Mouse (Mus musculus): ENCODE data around the gene Stum. TPM values are rescaled to one million over a fixed set of nuclear protein-coding genes. Genes with fewer than 3 reads are reported as not detected.
A peak's percentile ranks its signal among the peaks of the same experiment; 100 is the strongest.
"Not testable (repeated sequence)": the region's sequence is repeated elsewhere in the genome, so short reads cannot be mapped to it uniquely, and the experiment has no call there.

Stum gene
- 1 to 10 TPM in 1 of 2 experiments, under 1 TPM in 1; 0.95 to 1.0 TPM for total RNA-seq (2021)
- long read RNA-seq, experiment 1, result 0 reads
- long read RNA-seq, experiment 2, partial matches to known transcripts, result 0 of 1 reads
- long read RNA-seq, experiment 2, other reads (novel, unspliced or antisense), result 0 of 1 reads

DNA sequence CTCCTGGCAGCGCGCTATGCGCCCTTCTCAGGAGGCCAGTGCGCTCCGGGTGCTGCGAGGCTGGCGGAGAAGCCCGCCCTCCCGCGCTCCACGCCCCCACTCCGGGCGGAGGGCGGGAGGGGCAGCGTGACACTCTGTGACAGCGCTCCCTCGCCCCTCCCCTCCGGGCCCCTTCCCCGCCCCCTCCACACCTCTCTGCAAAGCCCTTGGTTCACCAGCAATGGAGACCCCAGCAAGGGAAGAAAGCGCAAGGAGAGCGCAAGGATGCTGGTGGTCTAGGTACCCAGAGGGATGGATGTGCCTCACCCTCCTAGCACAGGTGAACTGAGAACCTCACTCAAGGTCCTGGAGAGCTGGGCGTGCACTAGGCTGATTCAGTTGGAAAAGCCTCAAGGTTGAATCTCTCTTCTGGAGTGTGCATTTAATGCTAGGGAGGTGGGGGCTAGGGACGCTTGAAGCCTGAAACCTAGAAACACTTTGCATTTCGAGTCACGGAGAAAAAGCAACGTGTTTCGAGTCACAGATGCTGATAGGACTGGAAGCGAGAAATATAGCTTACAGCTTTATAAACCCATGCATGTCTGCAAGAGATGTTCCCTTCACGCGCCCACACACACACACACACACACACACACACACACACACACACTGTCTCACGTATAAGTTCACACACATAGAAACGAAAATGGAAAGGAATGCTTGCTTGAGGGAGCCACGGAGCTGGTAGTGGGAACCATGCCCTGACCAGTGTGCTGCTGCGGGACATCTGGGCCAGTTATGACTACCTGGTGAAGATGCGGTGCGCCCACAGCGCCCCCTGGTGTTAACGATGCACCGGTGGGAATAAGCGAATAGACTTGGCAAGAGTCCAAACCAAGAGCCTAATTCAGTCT, at the start of gene Stum:
Stum (minus strand) TSS at position 106 of the 893 bp plus-strand sequence.
- DNase-seq (ENCODE audit: low spot score in 2 of 2), result peak; percentile 26 to 50

DNA sequence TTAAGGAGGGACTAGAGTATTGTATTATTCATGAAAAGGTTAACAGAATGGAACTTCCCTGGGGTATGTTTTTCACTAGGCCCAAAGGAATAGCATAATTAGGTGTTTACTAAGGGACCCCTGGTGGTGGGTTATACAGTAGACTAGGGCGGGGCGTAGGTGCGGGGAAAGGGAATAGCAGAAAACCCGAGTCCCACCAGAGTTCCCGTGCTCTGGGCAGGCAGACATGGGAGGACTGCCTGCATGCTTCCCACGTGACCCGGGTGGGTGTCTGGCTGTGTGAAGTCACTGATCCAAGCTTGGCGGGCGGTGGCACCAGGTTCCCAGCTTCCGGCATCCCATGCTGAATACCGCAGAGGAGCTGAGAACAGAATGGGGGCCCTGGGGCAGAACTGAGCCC, 49.4 kb upstream of the Stum start:
- DNase-seq (ENCODE audit: low spot score in 2 of 2), result no peak

DNA sequence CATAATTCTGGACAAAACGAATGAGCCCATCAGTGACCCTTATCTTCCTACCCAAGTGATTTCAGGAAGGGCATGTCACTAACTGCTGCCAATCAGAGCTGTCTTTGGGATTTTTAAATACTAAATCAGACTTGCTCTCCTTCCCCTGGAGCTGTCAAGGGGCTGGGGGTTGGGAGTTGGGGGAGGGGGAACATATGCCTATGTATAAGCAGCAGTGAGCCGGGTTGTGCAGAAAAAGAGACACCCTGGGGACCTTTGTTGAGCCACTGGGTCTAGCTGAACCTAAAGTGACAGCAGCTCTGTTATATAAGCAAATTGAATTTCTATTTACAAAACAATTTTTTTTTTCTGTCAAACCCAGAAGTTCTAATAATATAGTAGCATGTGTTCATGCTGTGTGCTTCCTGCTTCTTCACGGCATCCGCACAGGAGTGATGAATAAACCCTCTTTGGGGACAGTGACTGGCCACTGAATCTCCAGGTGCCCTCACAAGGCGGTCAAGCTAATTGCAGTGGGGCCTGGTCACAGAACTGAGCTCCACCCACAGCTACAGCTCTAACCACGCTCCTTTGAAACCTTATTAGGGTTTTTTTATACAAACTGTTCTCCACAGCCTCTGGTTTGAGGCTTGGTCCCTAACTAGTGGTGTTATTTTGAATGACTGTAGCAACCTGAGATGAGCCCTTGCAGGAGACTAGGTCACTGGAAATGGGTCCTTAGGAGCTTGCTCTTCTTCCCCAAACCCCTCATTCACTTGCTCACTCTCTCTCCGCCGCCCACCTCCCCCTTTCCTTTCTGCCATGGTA, 47.4 kb upstream of the Stum start:
- no peak for DNase-seq (ENCODE audit: low spot score in 2 of 2)

DNA sequence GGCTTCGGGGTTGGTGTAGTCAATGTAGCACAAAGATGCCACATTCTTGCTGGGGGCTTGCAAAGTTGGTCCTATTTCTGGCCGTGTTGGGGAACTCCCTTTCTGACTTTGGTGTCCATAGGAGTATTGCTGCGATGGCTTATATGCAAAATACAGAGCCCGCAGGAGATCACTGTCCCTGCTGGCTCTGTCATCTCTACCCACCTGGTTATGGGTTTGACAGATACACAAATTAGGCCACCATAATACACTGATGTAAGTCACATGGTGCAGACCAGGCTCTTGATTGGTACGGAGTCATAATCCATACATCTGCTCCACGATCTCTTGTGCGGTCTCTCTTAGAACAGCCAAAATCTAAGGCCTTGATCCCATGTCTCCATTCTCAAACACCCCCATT, 46.5 kb upstream of the Stum start:
- no peak for DNase-seq (ENCODE audit: low spot score in 2 of 2)

DNA sequence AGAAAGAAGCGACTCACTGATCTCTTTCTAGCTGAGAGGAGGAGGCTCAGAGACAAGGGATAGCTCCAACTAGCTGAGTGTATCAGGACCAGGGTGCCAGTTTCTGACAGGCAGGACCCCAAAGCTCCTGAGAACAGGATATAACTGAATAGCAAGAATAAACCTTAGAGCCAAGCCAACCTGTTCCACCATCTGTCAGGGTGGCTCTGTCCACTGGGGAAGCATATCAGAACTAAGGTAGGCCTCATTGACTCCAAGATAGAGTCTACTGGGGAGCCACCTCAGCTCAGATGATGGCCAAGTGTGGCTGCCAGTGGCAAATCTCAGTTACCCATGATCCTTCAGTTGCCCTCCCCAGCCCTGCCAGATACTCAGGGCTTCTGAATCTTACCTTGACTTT, 42.0 kb upstream of the Stum start:
- DNase-seq (ENCODE audit: low spot score in 2 of 2), result no peak

DNA sequence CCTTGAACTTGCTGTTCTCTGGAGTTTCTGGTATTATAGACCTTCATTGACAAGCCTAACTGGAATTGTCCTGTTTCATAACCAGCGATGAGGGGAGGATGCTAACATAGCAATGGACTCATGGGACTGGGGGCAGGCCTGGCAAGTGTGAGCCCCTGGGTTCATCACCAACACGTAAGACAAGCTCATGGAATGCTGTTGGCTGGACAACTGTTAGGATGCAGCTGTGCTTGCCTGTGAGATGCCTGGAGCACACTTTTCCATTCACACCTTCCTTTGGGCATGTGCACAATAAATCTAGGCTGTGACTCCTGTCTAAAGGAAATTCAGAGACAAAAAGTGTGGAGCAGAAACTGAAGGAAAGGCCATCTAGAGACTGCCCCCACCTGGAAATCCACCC, 40.0 kb upstream of the Stum start:
- no peak for DNase-seq (ENCODE audit: low spot score in 2 of 2)

DNA sequence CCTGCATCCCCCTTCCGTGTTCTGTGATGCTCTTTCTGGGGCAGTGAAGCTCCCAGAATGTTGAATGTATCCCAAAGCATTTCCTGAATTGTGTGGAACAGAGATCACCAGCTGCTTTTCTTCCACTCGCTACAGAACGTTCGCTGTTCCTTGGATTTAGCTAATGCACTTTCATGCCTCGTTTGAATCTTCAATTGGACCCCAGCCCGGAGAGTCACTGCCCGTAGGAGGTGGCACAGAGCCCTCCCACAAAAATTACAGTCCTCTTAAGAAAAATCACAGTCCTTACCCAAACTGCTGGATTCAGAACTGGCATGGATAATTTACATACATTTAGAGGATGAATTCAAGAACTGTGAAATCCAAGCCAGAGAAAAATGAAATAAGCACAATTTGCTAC, 36.9 kb upstream of the Stum start:
- DNase-seq (ENCODE audit: low spot score in 2 of 2), result no peak

DNA sequence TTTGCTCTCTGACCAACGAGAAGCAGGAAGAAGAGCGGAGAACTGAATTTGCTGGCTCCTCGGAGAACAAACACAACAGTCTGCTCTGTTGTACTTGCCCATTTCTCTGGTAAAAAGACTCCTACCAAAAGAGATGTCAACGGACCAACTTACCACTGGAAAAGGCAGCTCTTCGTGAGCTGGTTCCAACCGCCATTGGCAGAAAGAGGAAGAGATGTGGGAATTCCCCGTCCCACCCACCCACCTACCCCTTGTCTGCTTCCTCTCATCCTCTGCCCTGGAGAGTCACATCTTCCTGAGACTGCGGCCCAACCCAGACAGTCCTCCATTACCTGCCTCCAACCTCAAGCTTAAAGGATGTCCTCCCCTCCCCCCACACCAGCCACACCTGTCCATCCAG, 36.2 kb upstream of the Stum start:
- no peak for DNase-seq (ENCODE audit: low spot score in 2 of 2)

DNA sequence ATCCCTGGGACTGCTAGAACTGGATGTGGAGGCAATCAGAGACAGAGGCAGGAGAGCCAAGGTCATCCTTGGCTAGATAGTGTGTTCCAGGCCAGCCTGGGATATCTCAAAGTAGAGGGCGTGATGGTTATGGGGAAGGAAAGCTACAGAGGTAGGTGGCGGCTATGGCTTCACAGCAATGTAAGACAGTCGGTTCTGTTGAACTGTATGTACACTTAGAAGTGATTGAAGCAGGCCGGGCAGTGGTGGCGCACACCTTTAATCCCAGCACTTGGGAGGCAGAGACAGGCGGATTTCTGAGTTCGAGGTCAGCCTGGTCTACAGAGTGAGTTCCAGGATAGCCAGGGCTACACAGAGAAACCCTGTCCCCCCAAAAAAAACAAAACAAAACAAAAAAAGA, 35.6 kb upstream of the Stum start:
- not testable (repeated sequence) for DNase-seq (ENCODE audit: low spot score in 2 of 2)

DNA sequence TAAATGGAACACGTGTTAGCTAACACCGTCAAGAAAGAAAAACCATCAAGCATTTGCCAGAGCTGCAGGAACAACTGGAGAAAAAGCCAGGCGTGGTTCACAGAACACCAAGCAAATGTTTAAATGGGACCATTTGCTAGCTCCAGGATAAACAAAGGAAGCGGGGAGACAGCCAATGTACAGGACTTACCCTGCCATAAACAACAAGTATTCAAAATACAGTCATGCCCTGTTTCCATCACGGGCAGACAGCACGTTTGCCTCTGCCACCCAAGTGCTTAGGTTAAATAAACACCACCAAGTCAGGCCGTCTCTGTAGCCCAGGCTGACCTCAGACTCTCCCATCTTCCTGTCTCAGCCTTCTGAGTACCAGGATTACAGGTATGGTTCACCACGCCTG, 35.1 kb upstream of the Stum start:
- no peak for DNase-seq (ENCODE audit: low spot score in 2 of 2)

DNA sequence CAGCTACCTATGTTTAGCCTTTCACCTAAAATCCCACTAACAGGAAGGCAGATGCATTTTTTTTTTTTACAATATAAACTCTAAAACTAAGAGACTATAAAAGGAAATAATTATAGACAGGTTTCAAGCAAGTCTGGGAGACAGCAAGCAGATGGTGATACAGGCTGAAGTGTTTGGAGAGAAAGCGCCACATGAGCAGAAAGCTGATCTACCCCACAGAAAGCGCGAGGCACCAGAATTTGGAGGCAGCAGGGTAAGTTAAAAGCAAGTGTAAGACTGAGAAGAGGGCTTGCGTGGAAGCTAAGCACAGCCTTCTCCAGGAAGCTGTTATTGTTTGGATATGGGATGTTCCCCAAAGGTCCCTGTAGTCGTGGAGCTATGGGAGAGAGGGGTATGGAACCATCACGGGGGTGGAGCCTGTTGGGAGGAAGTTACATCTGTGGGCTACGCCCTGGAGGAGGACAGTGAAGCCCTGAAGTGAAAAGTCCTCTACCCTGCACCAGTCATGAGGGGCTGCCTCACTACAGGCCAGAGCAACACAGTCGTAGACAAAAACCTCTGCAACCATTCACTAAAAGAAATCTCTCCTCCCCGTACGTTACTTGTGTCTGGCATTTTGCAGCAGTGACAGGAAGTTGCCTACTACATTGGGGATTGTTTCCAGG, 34.2 kb upstream of the Stum start:
- no peak for DNase-seq (ENCODE audit: low spot score in 2 of 2)

DNA sequence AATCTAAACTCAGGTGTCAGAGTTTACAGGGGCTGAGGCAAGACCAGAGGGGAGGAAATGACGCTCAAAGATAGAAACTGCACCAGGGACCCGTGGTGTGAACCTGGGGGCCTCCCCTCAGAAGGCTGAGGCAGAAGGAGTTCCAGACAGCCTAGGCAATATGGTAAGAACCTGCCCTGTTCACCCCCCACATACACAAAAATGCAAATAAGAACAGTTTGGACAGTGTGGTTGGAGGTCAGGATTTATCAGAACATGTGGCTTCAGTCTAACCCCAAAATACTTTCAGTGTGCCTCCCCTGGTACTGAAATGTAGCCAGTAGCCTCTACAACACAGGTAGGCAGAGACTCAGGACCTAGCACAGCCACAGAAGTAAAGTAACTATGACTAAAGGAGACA, 30.8 kb upstream of the Stum start:
- no peak for DNase-seq (ENCODE audit: low spot score in 2 of 2)

DNA sequence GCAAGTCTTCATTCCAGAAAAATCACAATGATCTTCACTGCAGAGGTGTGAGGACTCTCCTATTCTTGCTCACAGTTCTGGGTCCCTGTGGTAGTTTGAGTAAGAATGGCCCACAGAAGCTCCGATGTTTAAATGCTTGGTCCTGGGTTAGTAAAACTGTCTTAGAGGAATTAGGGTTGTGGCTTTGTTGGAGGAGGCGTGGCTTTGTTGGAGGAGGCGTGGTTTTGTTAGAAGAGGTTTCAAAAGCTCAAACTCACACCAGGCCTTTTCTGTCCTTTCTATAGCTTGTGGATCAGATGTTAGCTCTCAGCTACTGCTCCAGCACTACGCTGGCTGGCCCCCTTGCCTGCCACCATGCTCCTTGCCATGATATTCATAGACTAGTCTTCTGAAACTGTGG, 27.6 kb upstream of the Stum start:
- DNase-seq (ENCODE audit: low spot score in 2 of 2), result no peak

DNA sequence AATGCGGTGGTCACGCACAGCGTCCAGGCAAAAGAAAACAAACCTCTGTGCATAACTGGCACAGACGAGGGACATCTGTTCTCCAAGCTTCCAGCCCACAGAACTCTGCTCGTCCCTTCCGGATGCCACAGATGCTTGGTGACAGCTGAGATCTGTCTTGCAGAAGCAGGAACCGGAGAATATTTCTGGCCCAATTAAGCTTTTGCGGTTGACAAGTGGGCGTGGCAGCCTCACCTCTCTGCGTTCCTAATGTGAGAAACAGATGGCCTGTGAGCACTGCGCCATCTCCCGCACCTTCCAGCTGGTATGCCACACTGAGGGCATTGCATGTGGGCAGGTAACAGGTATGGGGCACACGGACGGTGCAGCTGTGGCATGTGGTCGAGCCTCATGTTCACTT, 27.1 kb upstream of the Stum start:
- DNase-seq (ENCODE audit: low spot score in 2 of 2), result no peak

DNA sequence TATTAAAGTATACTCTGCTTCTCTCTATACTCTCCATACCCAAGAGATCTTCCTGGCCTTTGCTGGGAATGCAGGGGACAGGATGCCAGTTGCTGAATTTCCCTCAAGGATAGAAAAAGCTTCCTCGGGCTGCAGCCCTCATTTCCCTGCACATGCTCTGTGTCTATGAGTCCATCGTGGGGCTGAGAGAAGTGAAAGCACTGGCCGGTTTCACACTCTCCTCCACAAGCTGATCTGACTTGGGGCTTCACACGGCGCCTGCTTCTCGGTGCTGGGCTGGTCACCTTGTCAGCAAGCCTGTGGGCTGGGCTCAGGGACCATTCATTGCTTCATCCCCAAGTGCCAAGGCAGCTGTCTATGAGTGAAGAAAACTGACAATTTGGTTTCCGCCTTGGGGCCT, 25.4 kb upstream of the Stum start:
- DNase-seq (ENCODE audit: low spot score in 2 of 2), result no peak

DNA sequence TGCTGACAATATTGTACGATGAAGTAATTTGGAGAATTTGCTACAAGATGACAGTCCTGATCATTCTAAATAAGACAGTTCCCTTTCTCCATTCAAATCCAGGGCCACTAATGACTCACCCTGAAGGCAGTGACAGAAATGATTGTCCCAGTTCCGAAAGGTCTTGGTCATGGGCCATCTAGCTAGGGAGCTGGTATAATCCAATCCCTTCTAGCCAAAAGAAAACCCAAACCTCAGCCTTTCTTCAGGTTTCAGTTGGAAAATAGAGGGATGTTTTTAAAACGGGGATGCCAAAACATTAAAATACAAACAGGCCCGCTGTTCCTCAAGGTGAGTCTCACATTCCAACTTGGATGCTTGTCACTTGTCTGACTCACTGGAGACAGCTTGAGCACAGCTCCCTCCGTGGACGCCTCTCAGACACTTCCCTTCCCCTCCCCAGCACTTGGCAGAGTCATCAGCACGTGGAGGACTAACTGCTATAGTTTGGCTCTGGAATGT, 24.0 kb upstream of the Stum start:
- DNase-seq (ENCODE audit: low spot score in 2 of 2), result no peak

DNA sequence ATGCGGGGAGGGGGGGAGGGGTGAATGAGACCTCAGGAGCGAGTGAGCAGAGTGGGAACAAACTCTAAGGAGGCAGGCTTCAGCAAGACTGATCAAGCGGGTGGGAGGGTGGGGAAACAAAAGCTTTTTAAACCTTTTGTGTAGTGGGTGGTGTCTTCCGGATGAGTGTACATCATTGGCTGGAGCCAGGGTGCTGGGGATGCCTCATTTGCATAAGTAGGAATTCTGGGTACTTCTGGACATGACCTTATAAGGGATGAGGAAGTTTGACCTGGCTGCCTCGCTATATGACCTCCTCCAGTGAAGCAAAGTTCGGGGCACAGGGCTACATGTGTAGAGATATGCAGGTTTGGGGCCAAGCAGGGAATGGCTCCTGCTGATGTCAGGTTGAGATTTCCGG, 23.0 kb upstream of the Stum start:
- DNase-seq (ENCODE audit: low spot score in 2 of 2), result no peak

DNA sequence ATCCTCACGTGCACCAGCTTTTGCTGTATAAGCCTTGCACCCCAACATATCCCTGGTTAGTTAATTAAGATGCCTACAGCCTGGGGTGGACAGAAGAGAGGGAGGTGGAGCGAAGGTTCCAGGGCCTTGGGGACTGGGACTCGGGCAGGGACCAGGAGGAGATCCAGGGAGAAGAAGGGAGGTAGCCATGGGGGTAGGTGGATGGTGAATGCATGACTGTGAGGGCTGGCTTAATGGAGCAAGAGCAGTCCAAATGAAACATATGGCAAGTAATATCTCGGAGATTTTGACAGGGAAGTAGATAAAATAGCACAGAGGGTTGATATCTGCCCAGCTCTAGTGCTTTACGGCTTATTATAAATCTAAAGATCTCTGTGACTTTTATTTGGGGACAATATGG, 21.6 kb upstream of the Stum start:
- DNase-seq (ENCODE audit: low spot score in 2 of 2), result no peak

DNA sequence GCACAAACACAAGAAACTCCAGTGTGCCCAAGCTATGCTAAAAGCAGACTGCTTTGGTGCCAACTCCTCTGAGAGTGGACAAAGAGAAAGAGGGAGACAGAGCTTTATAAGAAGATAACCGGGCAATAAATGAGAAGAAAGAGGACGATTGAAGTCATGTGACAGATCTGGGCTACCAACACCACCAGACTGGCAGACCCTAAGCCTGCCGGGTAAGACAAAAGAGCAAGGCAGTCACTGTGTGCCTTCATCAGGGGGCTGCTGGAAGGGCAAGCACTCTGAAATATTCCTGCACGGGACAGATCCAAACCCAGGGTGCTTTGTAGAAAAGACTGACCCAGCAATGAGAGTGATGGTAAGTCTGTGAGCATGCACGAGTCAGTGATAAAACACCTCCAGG, 20.2 kb upstream of the Stum start:
- no peak for DNase-seq (ENCODE audit: low spot score in 2 of 2)

DNA sequence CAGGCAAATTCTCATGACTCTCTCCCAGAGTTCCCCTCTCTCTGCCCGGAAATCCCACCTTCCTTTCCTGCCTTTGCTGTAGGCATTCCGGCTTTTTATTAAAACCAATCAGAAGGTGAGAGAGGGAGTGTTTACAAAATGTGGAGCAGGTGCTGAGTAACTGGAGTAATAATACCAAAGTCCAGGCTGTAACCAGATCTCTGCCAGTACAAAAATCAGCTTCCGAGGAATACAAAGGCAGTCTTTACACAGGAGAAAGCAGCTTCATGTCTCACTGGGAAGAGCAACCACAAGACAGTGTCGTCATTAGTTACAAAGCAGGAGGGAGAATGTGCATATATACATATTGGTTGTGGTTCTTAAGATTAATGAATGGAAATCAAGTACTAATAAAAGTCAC, 19.3 kb upstream of the Stum start:
- DNase-seq (ENCODE audit: low spot score in 2 of 2), result no peak

DNA sequence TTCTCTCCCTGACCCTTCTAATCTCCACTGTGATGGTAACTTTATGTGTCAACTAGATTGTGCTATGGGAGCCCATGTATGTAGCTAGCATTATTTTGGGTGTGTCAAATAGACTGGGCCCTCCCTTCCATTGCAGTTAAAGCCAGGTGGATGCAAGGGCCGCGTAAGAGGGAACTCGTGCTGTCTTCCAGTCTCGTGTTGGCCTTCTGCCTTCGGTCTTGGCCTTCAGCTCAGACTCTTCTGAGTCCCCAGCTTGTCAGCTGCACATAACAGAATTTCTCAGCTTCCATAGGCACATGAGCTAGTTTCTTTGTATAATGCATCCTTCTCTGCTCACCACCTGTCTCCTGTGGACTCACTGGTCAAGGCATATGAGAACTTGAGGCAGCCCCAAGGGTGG, 17.3 kb upstream of the Stum start:
- DNase-seq (ENCODE audit: low spot score in 2 of 2), result no peak

DNA sequence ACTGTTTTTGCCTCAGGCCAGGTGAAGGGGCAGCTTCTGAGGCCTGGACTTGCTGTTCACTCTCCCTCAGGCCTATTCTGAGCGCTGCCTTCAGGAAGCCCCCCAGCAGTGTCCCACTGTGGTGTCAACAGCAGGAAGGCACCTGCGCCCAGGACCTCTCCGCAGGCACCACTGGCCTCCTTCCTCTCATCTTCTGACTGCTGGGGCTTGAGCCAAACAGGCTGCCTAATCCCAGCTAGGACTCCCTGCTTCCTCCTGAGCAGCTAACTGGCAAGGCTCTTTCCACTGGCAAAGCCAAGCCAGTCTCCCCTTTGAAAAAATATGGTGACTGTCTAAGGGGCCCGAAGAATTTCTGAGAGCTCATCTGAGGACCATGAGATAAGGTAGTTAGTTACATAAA, 16.9 kb upstream of the Stum start:
- no peak for DNase-seq (ENCODE audit: low spot score in 2 of 2)

Measured in adrenal gland, postnatal 4 days (tissue).